In genomic region chr11:48488308-48488707, GRCm38 (mm10) we compare ENCODE assay signal across 16 mouse cellular contexts.
"Had no signal": no experiment of that assay in that cellular context is flagged by ENCODE, and none has a peak within 500 bp of the region (broad histone marks: within the 10 kb centered on the region; RNA-seq: fewer than 3 reads in every experiment).

No protein-coding gene starts in this region.

- H3K27me3 ChIP-seq: neural tube, embryonic 13.5 days; neural tube, embryonic 15.5 days; stomach, embryonic 15.5 days had no signal

- H3K4me2 ChIP-seq: neural tube, embryonic 13.5 days; neural tube, embryonic 15.5 days; stomach, embryonic 15.5 days had no signal

- H3K9ac ChIP-seq: neural tube, embryonic 13.5 days; neural tube, embryonic 15.5 days; stomach, embryonic 15.5 days had no signal

- H3K4me3 ChIP-seq: neural tube, embryonic 13.5 days; neural tube, embryonic 15.5 days; stomach, embryonic 15.5 days had no signal

- H3K36me3 ChIP-seq: neural tube, embryonic 13.5 days; neural tube, embryonic 15.5 days; stomach, embryonic 15.5 days had no signal

- H3K27ac ChIP-seq: neural tube, embryonic 13.5 days; neural tube, embryonic 15.5 days; stomach, embryonic 15.5 days; stomach, postnatal 0 days had no signal

- H3K9me3 ChIP-seq: neural tube, embryonic 13.5 days; neural tube, embryonic 15.5 days; stomach, embryonic 15.5 days had no signal

- H3K4me1 ChIP-seq: neural tube, embryonic 13.5 days; neural tube, embryonic 15.5 days; stomach, embryonic 15.5 days had no signal

- DNase-seq: retina, postnatal 1 day; right cerebral cortex, adult 18-20 months; right cerebral cortex, postnatal 14 days; right cerebral cortex, postnatal 25 days; right cerebral cortex, postnatal 4 days; spleen, adult 18-20 months; thymus, adult 18-20 months; thymus, adult 2 months; thymus, postnatal 14 days; thymus, postnatal 25 days; thymus, postnatal 36 days; thymus, postnatal 4 days had no signal
